Mouse (Mus musculus) cerebellum, adult 2 months (tissue): ENCODE data around the gene Traf3ip2. TPM values are rescaled to one million over a fixed set of nuclear protein-coding genes. Genes with fewer than 3 reads are reported as not detected.

ENCODE experiments used
- DNase-seq, 2 experiments: peaks; one replicate each; pipeline ENCODE4 v3.0.0; 2021
- H3K27ac ChIP-seq: fragments of 200-500 bp; 2 replicates; pipeline ENCODE4 v1.5.1; 2012; ENCODE audit warnings: low read length, control low read depth, inconsistent platforms; ENCODE audit not compliant: insufficient read depth
- H3K27me3 ChIP-seq: fragments of 200-500 bp; 2 replicates; pipeline ENCODE4 v1.6.1; 2012; ENCODE audit warnings: inconsistent platforms, mild to moderate bottlenecking, low read length, moderate library complexity; ENCODE audit not compliant: control insufficient read depth, insufficient read depth
- H3K4me1 ChIP-seq: fragments of 200-500 bp; 2 replicates; pipeline ENCODE4 v1.6.1; 2011; ENCODE audit warnings: low read length; ENCODE audit not compliant: control insufficient read depth, insufficient read depth
- H3K4me3 ChIP-seq: fragments of 200-500 bp; replicated peaks from 2 replicates; pipeline ENCODE3; 2011; ENCODE audit warnings: mild to moderate bottlenecking, low read depth, low read length, control low read depth; ENCODE audit not compliant: insufficient read depth
- CTCF ChIP-seq: fragments of 200-500 bp; IDR thresholded peaks from 2 replicates; pipeline ENCODE4 v1.5.1; 2011; ENCODE audit warnings: low read depth, mild to moderate bottlenecking, control low read depth, low read length, moderate library complexity, borderline replicate concordance; ENCODE audit not compliant: insufficient read depth
- POLR2A ChIP-seq: fragments of 200-500 bp; IDR thresholded peaks from 2 replicates; pipeline ENCODE4 v1.6.1; 2011; ENCODE audit warnings: low read length, control low read depth, borderline replicate concordance; ENCODE audit not compliant: insufficient read depth
- WGBS: fragments of 180-500 bp; shearing (Covaris S2); methylation state at CpG from one replicate; pipeline ENCODE4 v1.1.7; 2018; 5-methylcytosine and 5-hydroxymethylcytosine counted together
- polyA plus RNA-seq: library from polyadenylated mRNA; depleted of rRNA; stranded (reverse); fragments of >200 nt; gene quantifications from 2 replicates; pipeline ENCODE4 v1.2.3, GENCODE M21; 2012

The Traf3ip2 gene
- polyA plus RNA-seq, 1 experiment = 5.7 TPM

GRCm38 (mm10) chr10:39592501-39592900 is 20.2 kb upstream of the Traf3ip2 start:
- WGBS = 76% methylated on average over 4 of the region's 4 CpGs

DNA sequence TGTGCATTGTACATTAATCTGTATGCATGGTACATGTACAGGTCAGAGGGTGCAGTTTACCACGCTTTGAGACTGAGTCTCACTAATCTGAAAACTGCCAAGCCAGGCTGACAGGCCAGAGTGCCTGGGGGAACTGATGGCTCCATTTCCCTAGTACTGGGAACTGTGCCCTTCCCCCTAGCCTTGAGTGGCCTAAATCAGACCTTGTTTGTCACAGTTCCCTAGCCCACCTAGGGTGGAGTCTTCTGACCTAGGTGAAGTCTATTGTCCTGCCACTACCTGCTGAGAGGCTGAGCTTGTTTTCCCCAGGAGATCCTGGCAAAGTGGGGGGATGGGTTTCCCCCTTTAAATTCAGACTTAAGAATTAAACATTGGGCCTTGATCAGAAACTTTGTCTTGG is 18.0 kb upstream of the Traf3ip2 start:
- DNase-seq = no peak
- WGBS = 93% methylated on average over 1 of the region's 1 CpGs
- H3K4me1 ChIP-seq = no peaks in the 10 kb centered on the region; the same call in 1 of the 2 replicates
- no peak overlapping the region for H3K27ac ChIP-seq
- no peak overlapping the region for H3K4me3 ChIP-seq
- no peaks in the 10 kb centered on the region for H3K27me3 ChIP-seq
- TF ChIP-seq POLR2A = no peak
- TF ChIP-seq CTCF = no peak

More at GRCm38 (mm10) chr10:39592501-39592900, 20.2 kb upstream of the Traf3ip2 start:
- Histone ChIP-seq H3K27me3 (no peaks in the 10 kb centered on the region), H3K4me1 (no peaks in the 10 kb centered on the region), H3K27ac (no peak overlapping the region), H3K4me3 (no peak overlapping the region)
- no peak for TF ChIP-seq POLR2A
- TF ChIP-seq CTCF = no peak
- no peak for DNase-seq

- WGBS = 63% methylated on average over 3 of the region's 3 CpGs
- Histone ChIP-seq H3K4me1 (no peaks in the 10 kb centered on the region; the same call in 1 of the 2 replicates), H3K4me3 (no peak overlapping the region), H3K27me3 (no peaks in the 10 kb centered on the region), H3K27ac (no peak overlapping the region)
- DNase-seq = no peak
- TF ChIP-seq POLR2A = no peak
- no peak for TF ChIP-seq CTCF
Measured at GRCm38 (mm10) chr10:39595862-39596261, 16.9 kb upstream of the Traf3ip2 start.

- Histone ChIP-seq H3K27ac (no peak overlapping the region), H3K27me3 (no peaks in the 10 kb centered on the region), H3K4me1 (no peaks in the 10 kb centered on the region; the same call in 1 of the 2 replicates), H3K4me3 (no peak overlapping the region)
- WGBS = 33% methylated on average over 9 of the region's 9 CpGs
- TF ChIP-seq POLR2A (no peak), CTCF (no peak)
- DNase-seq = no peak
Measured at GRCm38 (mm10) chr10:39597116-39597791, 15.5 kb upstream of the Traf3ip2 start.

GRCm38 (mm10) chr10:39597792-39598183 is 14.9 kb upstream of the Traf3ip2 start:
- no peak for TF ChIP-seq CTCF
- TF ChIP-seq POLR2A = no peak
- no peak for DNase-seq
- Histone ChIP-seq H3K4me1 (no peaks in the 10 kb centered on the region; the same call in 1 of the 2 replicates), H3K27ac (no peak overlapping the region), H3K4me3 (no peak overlapping the region), H3K27me3 (no peaks in the 10 kb centered on the region)
- WGBS = 20% methylated on average over 3 of the region's 3 CpGs

DNA sequence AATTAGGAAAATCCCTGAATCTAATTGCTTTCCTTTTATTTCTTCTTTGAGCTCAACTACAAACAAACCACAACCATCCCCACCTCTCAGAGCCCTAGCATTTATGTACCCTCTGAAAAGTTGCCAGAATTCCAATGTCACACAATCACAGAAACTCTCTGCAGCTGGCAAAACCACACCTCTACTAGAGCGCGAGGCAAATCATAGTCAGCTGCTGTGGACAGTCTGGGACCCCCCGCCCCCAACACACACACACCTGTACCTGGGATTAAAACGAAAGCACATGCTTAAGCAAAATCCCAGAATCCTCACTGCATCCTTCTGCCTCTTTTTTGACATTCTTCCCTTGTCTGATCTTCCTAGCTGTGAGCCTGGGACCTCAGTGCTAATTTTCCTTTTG is 13.1 kb upstream of the Traf3ip2 start:
- 86% methylated on average over 4 of the region's 4 CpGs for WGBS

GRCm38 (mm10) chr10:39600115-39600514 is 12.6 kb upstream of the Traf3ip2 start:
- Histone ChIP-seq H3K27ac (no peak overlapping the region), H3K4me3 (no peak overlapping the region), H3K27me3 (no peaks in the 10 kb centered on the region), H3K4me1 (no peaks in the 10 kb centered on the region; the same call in 1 of the 2 replicates)
- DNase-seq = no peak
- 90% methylated on average over 1 of the region's 1 CpGs for WGBS
- TF ChIP-seq POLR2A (no peak), CTCF (no peak)

More for the DNA sequence above, 13.1 kb upstream of the Traf3ip2 start:
- H3K27me3 ChIP-seq = no peaks in the 10 kb centered on the region
- no peak overlapping the region for H3K4me3 ChIP-seq
- DNase-seq = no peak
- TF ChIP-seq POLR2A (no peak), CTCF (no peak)
- H3K27ac ChIP-seq = no peak overlapping the region
- no peaks in the 10 kb centered on the region; the same call in 1 of the 2 replicates for H3K4me1 ChIP-seq

GRCm38 (mm10) chr10:39601068-39601467 is 11.7 kb upstream of the Traf3ip2 start:
- TF ChIP-seq CTCF (no peak), POLR2A (no peak)
- Histone ChIP-seq H3K27ac (no peak overlapping the region), H3K4me3 (no peak overlapping the region), H3K4me1 (no peaks in the 10 kb centered on the region; the same call in 1 of the 2 replicates), H3K27me3 (no peaks in the 10 kb centered on the region)
- DNase-seq = no peak
- WGBS = 84% methylated on average over 5 of the region's 5 CpGs
